Mouse (Mus musculus): ENCODE results near the gene Cd47. TPM values are rescaled to one million over a fixed set of nuclear protein-coding genes. Genes with fewer than 3 reads are reported as not detected.
A peak's percentile ranks its signal among the peaks of the same experiment; 100 is the strongest.

Gene Cd47
- polyA plus RNA-seq, 1 experiment from 2014 or later: 95.2 TPM

- H3K27me3 ChIP-seq (ENCODE audit: control insufficient read depth, insufficient read depth, low read length): no peaks in the 10 kb centered on the region
- H3K9me3 ChIP-seq (ENCODE audit: control insufficient read depth, low read length): no peaks in the 10 kb centered on the region
- 81% methylated on average over 2 of the region's 2 CpGs for WGBS
- no peak overlapping the region for H3K27ac ChIP-seq (replicated peaks)
- H3K4me3 ChIP-seq (ENCODE audit: low read depth, low read length): no peak overlapping the region
- DNase-seq (ENCODE audit: low spot score) (no peak), ATAC-seq (ENCODE audit: low FRiP score, low TSS enrichment) (no peak)
- TF ChIP-seq EP300 (optimal IDR thresholded peaks at IDR 0.05): no peak
- TF ChIP-seq CTCF (IDR thresholded peaks at IDR 0.05; ENCODE audit: low read depth): no peak
- H3K36me3 ChIP-seq (ENCODE audit: control insufficient read depth, insufficient read depth, low read length): no peaks in the 10 kb centered on the region
- H3K4me2 ChIP-seq (replicated peaks; ENCODE audit: low read depth): no peak overlapping the region
- no peak overlapping the region for H3K9ac ChIP-seq (ENCODE audit: low read length)
- 0 out of 2 replicates have a peak, but pooled peaks cover 3% of the 10 kb centered on the region for H3K4me1 ChIP-seq (replicated peaks; ENCODE audit: control insufficient read depth, insufficient read depth)
These were observed 2.7 kb downstream of the Cd47 start for GRCm38 (mm10) chr16:49802993-49803392.

GRCm38 (mm10) chr16:49803932-49804461 lies 3.7 kb downstream of the Cd47 start:
- H3K4me2 ChIP-seq (replicated peaks; ENCODE audit: low read depth): peak overlapping the region; percentile 44
- peak overlapping the region; percentile 38; the same call in 1 of the 2 replicates for H3K9ac ChIP-seq (ENCODE audit: low read length)
- no peak overlapping the region for H3K27ac ChIP-seq (replicated peaks)
- ATAC-seq (ENCODE audit: low FRiP score, low TSS enrichment) (no peak), DNase-seq (ENCODE audit: low spot score) (no peak)
- H3K4me1 ChIP-seq (replicated peaks; ENCODE audit: control insufficient read depth, insufficient read depth): 0 out of 2 replicates have a peak, but pooled peaks cover 3% of the 10 kb centered on the region
- H3K4me3 ChIP-seq (ENCODE audit: low read depth, low read length): no peak overlapping the region
- no peaks in the 10 kb centered on the region for H3K27me3 ChIP-seq (ENCODE audit: control insufficient read depth, insufficient read depth, low read length)
- H3K9me3 ChIP-seq (ENCODE audit: control insufficient read depth, low read length): no peaks in the 10 kb centered on the region
- TF ChIP-seq EP300 (optimal IDR thresholded peaks at IDR 0.05) (no peak), CTCF (IDR thresholded peaks at IDR 0.05; ENCODE audit: low read depth) (no peak)
- no peaks in the 10 kb centered on the region for H3K36me3 ChIP-seq (ENCODE audit: control insufficient read depth, insufficient read depth, low read length)
- 8% methylated on average over 12 of the region's 12 CpGs for WGBS

GRCm38 (mm10) chr16:49806920-49807319 lies 6.6 kb downstream of the Cd47 start:
- H3K4me1 ChIP-seq (replicated peaks; ENCODE audit: control insufficient read depth, insufficient read depth): 0 out of 2 replicates have a peak, but pooled peaks cover 3% of the 10 kb centered on the region
- H3K27me3 ChIP-seq (ENCODE audit: control insufficient read depth, insufficient read depth, low read length): no peaks in the 10 kb centered on the region
- DNase-seq (ENCODE audit: low spot score) (no peak), ATAC-seq (ENCODE audit: low FRiP score, low TSS enrichment) (no peak)
- 76% methylated on average over 10 of the region's 10 CpGs for WGBS
- H3K9ac ChIP-seq (ENCODE audit: low read length): no peak overlapping the region
- H3K4me3 ChIP-seq (ENCODE audit: low read depth, low read length): no peak overlapping the region
- no peaks in the 10 kb centered on the region for H3K9me3 ChIP-seq (ENCODE audit: control insufficient read depth, low read length)
- no peak overlapping the region for H3K4me2 ChIP-seq (replicated peaks; ENCODE audit: low read depth)
- TF ChIP-seq CTCF (IDR thresholded peaks at IDR 0.05; ENCODE audit: low read depth) (no peak), EP300 (optimal IDR thresholded peaks at IDR 0.05) (no peak)
- no peak overlapping the region for H3K27ac ChIP-seq (replicated peaks)
- H3K36me3 ChIP-seq (ENCODE audit: control insufficient read depth, insufficient read depth, low read length): no peaks in the 10 kb centered on the region

GRCm38 (mm10) chr16:49807419-49807841 lies 7.1 kb downstream of the Cd47 start:
- 54% methylated on average over 7 of the region's 7 CpGs for WGBS
- DNase-seq (ENCODE audit: low spot score): no peak

GRCm38 (mm10) chr16:49807862-49808430 lies 7.6 kb downstream of the Cd47 start:
- DNase-seq (ENCODE audit: low spot score): no peak
- Histone ChIP-seq H3K4me3 (ENCODE audit: low read depth, low read length) (no peak overlapping the region), H3K9me3 (ENCODE audit: control insufficient read depth, low read length) (no peaks in the 10 kb centered on the region), H3K27ac (replicated peaks) (no peak overlapping the region), H3K27me3 (ENCODE audit: control insufficient read depth, insufficient read depth, low read length) (no peaks in the 10 kb centered on the region), H3K4me1 (replicated peaks; ENCODE audit: control insufficient read depth, insufficient read depth) (0 out of 2 replicates have a peak, but pooled peaks cover 3% of the 10 kb centered on the region), H3K9ac (ENCODE audit: low read length) (no peak overlapping the region), H3K36me3 (ENCODE audit: control insufficient read depth, insufficient read depth, low read length) (no peaks in the 10 kb centered on the region), H3K4me2 (replicated peaks; ENCODE audit: low read depth) (no peak overlapping the region)
- 70% methylated on average over 18 of the region's 18 CpGs for WGBS
- no peak for TF ChIP-seq CTCF (IDR thresholded peaks at IDR 0.05; ENCODE audit: low read depth)
- no peak for TF ChIP-seq EP300 (optimal IDR thresholded peaks at IDR 0.05)
- no peak for ATAC-seq (ENCODE audit: low FRiP score, low TSS enrichment)

More at GRCm38 (mm10) chr16:49807419-49807841, 7.1 kb downstream of the Cd47 start:
- Histone ChIP-seq H3K27me3 (ENCODE audit: control insufficient read depth, insufficient read depth, low read length) (no peaks in the 10 kb centered on the region), H3K9me3 (ENCODE audit: control insufficient read depth, low read length) (no peaks in the 10 kb centered on the region), H3K27ac (replicated peaks) (no peak overlapping the region), H3K4me3 (ENCODE audit: low read depth, low read length) (no peak overlapping the region), H3K4me1 (replicated peaks; ENCODE audit: control insufficient read depth, insufficient read depth) (0 out of 2 replicates have a peak, but pooled peaks cover 3% of the 10 kb centered on the region), H3K36me3 (ENCODE audit: control insufficient read depth, insufficient read depth, low read length) (no peaks in the 10 kb centered on the region), H3K4me2 (replicated peaks; ENCODE audit: low read depth) (no peak overlapping the region), H3K9ac (ENCODE audit: low read length) (no peak overlapping the region)
- ATAC-seq (ENCODE audit: low FRiP score, low TSS enrichment): no peak
- TF ChIP-seq EP300 (optimal IDR thresholded peaks at IDR 0.05) (no peak), CTCF (IDR thresholded peaks at IDR 0.05; ENCODE audit: low read depth) (no peak)

GRCm38 (mm10) chr16:49811897-49812296 lies 11.6 kb downstream of the Cd47 start:
- no peaks in the 10 kb centered on the region for H3K27me3 ChIP-seq (ENCODE audit: control insufficient read depth, insufficient read depth, low read length)
- TF ChIP-seq EP300 (optimal IDR thresholded peaks at IDR 0.05) (no peak), CTCF (IDR thresholded peaks at IDR 0.05; ENCODE audit: low read depth) (no peak)
- no peak for ATAC-seq (ENCODE audit: low FRiP score, low TSS enrichment)
- no peak overlapping the region for H3K4me3 ChIP-seq (ENCODE audit: low read depth, low read length)
- H3K9ac ChIP-seq (ENCODE audit: low read length): no peak overlapping the region
- no peaks in the 10 kb centered on the region for H3K36me3 ChIP-seq (ENCODE audit: control insufficient read depth, insufficient read depth, low read length)
- no peak overlapping the region for H3K4me2 ChIP-seq (replicated peaks; ENCODE audit: low read depth)
- no peak overlapping the region for H3K27ac ChIP-seq (replicated peaks)
- H3K4me1 ChIP-seq (replicated peaks; ENCODE audit: control insufficient read depth, insufficient read depth): no peaks in the 10 kb centered on the region
- 55% methylated on average over 2 of the region's 2 CpGs for WGBS
- no peaks in the 10 kb centered on the region for H3K9me3 ChIP-seq (ENCODE audit: control insufficient read depth, low read length)
- no peak for DNase-seq (ENCODE audit: low spot score)

Measured in stomach, postnatal 0 days (tissue).